8 mouse cellular contexts compared by ENCODE assay signal in genomic region chr9:119977557-119978060, GRCm38 (mm10). TPM values are rescaled to one million over a fixed set of nuclear protein-coding genes. Genes with fewer than 3 reads are reported as not detected.
DNase-seq lines count a peak whose midpoint lies in the region; ATAC-seq lines count a peak whose summit lies in the region.

No protein-coding gene starts in this region.

- 46% methylated on average over 5 of the region's 5 CpGs for WGBS in hindbrain, embryonic 12.5 days
- 60% methylated on average over 5 of the region's 5 CpGs for WGBS in hindbrain, embryonic 14.5 days

- 0 out of 2 replicates have a peak, but pooled peaks cover 8% of the 10 kb centered on the region for H3K27me3 ChIP-seq in hindbrain, embryonic 12.5 days
- H3K27me3 ChIP-seq in hindbrain, embryonic 14.5 days (ENCODE audit: control insufficient read depth, insufficient read depth, low read length), result peaks cover 3% of the 10 kb centered on the region; the same call in 1 of the 2 replicates

- no peak for DNase-seq in hindbrain, embryonic 14.5 days (ENCODE audit: low spot score)
- peak; percentile 47 for DNase-seq in A20 (ENCODE audit: low read depth, low spot score)
- peak; percentile 30 for DNase-seq in MN1 (ENCODE audit: low spot score)
- DNase-seq in kidney, postnatal 10 days, result peak; percentile 60
- DNase-seq in gastrocnemius, postnatal 25 days, result no peak
- no peak for DNase-seq in urinary bladder, postnatal 4 days (ENCODE audit: low spot score in 2 of 2)

- H3K4me2 ChIP-seq in hindbrain, embryonic 12.5 days (replicated peaks), result no peak overlapping the region
- H3K4me2 ChIP-seq in hindbrain, embryonic 14.5 days (replicated peaks), result no peak overlapping the region

- 0 out of 2 replicates have a peak, but pooled peaks cover 2% of the 10 kb centered on the region for H3K36me3 ChIP-seq in hindbrain, embryonic 12.5 days
- H3K36me3 ChIP-seq in hindbrain, embryonic 14.5 days (replicated peaks; ENCODE audit: control insufficient read depth, insufficient read depth), result no peaks in the 10 kb centered on the region

- H3K9me3 ChIP-seq in hindbrain, embryonic 12.5 days (replicated peaks), result no peaks in the 10 kb centered on the region
- no peaks in the 10 kb centered on the region for H3K9me3 ChIP-seq in hindbrain, embryonic 14.5 days (ENCODE audit: control insufficient read depth, low read length)

- H3K27ac ChIP-seq in hindbrain, embryonic 12.5 days, result 0 out of 2 replicates have a peak overlapping the region, but pooled peaks have one; percentile 12
- no peak overlapping the region for H3K27ac ChIP-seq in hindbrain, embryonic 14.5 days

- H3K4me3 ChIP-seq in hindbrain, embryonic 12.5 days, result no peak overlapping the region
- no peak overlapping the region for H3K4me3 ChIP-seq in hindbrain, embryonic 14.5 days (replicated peaks; ENCODE audit: low read length)

- H3K9ac ChIP-seq in hindbrain, embryonic 12.5 days, result no peak overlapping the region
- H3K9ac ChIP-seq in hindbrain, embryonic 14.5 days, result no peak overlapping the region

- H3K4me1 ChIP-seq in hindbrain, embryonic 12.5 days, result peaks cover 46% of the 10 kb centered on the region
- peaks cover 33% of the 10 kb centered on the region for H3K4me1 ChIP-seq in hindbrain, embryonic 14.5 days (replicated peaks; ENCODE audit: control insufficient read depth, insufficient read depth, low read length)

- ATAC-seq in hindbrain, embryonic 12.5 days (ENCODE audit: low FRiP score), result no peak
- ATAC-seq in hindbrain, embryonic 14.5 days (ENCODE audit: low FRiP score), result no peak
- ATAC-seq in megakaryocyte progenitor cell, adult 5-6 weeks (replicated peaks; ENCODE audit: poor library complexity), result no peak

RNA-seq across cellular contexts. Expression of gene Csrnp1, which starts 6.8 kb away (rescaled TPM):
- polyA plus RNA-seq in hindbrain, embryonic 12.5 days (2016; fragmentation: Nextera tagmentation; extraction: Ambion mirVana), result 2.6 and 2.8 TPM in 2 replicates
- polyA plus RNA-seq in hindbrain, embryonic 14.5 days (2014; fragmentation: Nextera tagmentation; extraction: Ambion mirVana), result 0.68 and 0.80 TPM in 2 replicates
- 1 to 10 TPM; 2.4 to 3.6 TPM for total RNA-seq in gastrocnemius, postnatal 25 days (2021)
- 9.0 and 12.3 TPM in 2 replicates for total RNA-seq in megakaryocyte progenitor cell, adult 5-6 weeks (2015)
- total RNA-seq in megakaryocyte progenitor cell, adult 5-6 weeks (2017), result 13.3 and 18.9 TPM in 2 replicates

RNA-seq across cellular contexts. Expression of gene Ttc21a, which starts 40.2 kb away (rescaled TPM):
- polyA plus RNA-seq in hindbrain, embryonic 12.5 days (2016; fragmentation: Nextera tagmentation; extraction: Ambion mirVana), result 1.1 and 1.5 TPM in 2 replicates
- polyA plus RNA-seq in hindbrain, embryonic 14.5 days (2014; fragmentation: Nextera tagmentation; extraction: Ambion mirVana), result 1.2 TPM in 2 replicates
- not detected for total RNA-seq in gastrocnemius, postnatal 25 days (2021)
- total RNA-seq in megakaryocyte progenitor cell, adult 5-6 weeks (2015), result 2.3 and 2.4 TPM in 2 replicates
- 3.4 and 5.7 TPM in 2 replicates for total RNA-seq in megakaryocyte progenitor cell, adult 5-6 weeks (2017)

RNA-seq across cellular contexts. Expression of gene Gorasp1, which starts 40.2 kb away (rescaled TPM):
- 22.4 and 24.0 TPM in 2 replicates for polyA plus RNA-seq in hindbrain, embryonic 12.5 days (2016; fragmentation: Nextera tagmentation; extraction: Ambion mirVana)
- polyA plus RNA-seq in hindbrain, embryonic 14.5 days (2014; fragmentation: Nextera tagmentation; extraction: Ambion mirVana), result 24.3 and 27.9 TPM in 2 replicates
- total RNA-seq in gastrocnemius, postnatal 25 days (2021), result 10 to 100 TPM; 17.2 to 19.3 TPM
- total RNA-seq in megakaryocyte progenitor cell, adult 5-6 weeks (2015), result 7.9 and 8.7 TPM in 2 replicates
- total RNA-seq in megakaryocyte progenitor cell, adult 5-6 weeks (2017), result 5.1 and 7.4 TPM in 2 replicates

RNA-seq across cellular contexts. Expression of gene Xirp1, which starts 45.8 kb away (rescaled TPM):
- 0.04 and 0.17 TPM in 2 replicates for polyA plus RNA-seq in hindbrain, embryonic 12.5 days (2016; fragmentation: Nextera tagmentation; extraction: Ambion mirVana)
- 0.04 TPM in 1 of 2 replicates, not detected in the other for polyA plus RNA-seq in hindbrain, embryonic 14.5 days (2014; fragmentation: Nextera tagmentation; extraction: Ambion mirVana)
- total RNA-seq in gastrocnemius, postnatal 25 days (2021), result 100 to 1,000 TPM; 105 to 112 TPM
- total RNA-seq in megakaryocyte progenitor cell, adult 5-6 weeks (2015), result not detected in 2 replicates
- not detected in 2 replicates for total RNA-seq in megakaryocyte progenitor cell, adult 5-6 weeks (2017)

Comparison
In these comparisons a context has a peak if more than half of its experiments do, and no peak if none do; other contexts are left out.
1. DNase-seq: peak in A20 (single experiment), MN1 (single experiment) and kidney, postnatal 10 days (single experiment); none in hindbrain, embryonic 14.5 days (single experiment), gastrocnemius, postnatal 25 days (single experiment) and urinary bladder, postnatal 4 days (0 of 2).